Mouse (Mus musculus): Measurements from ENCODE around the gene Tmem131l. TPM values are rescaled to one million over a fixed set of nuclear protein-coding genes. Genes with fewer than 3 reads are reported as not detected.
A peak's percentile ranks its signal among the peaks of the same experiment; 100 is the strongest.

The Tmem131l gene
- total and polyA plus RNA-seq, 3 experiments: 9.6 to 39.6 TPM; not detected in 1

DNA sequence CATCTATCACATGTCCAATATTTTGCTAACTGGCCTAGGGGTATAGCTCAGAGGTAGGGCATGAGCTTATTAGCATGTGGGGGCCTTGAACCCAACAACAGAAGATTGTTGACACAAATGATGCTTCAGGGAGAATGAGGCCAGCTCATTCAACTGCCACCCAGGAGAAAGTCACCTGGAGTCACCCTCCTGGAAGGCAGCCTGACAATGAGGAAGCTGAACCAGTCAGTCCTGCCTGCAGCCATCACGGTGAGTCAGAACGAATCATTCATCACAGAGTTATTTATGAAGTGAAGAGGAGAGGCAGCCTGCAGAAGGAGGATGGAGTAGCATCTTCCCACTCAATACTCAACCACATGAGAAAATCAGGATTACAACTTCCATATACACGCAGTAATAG is 124.9 kb downstream of the Tmem131l start:
- no peaks in the 10 kb centered on the region for H3K27me3 ChIP-seq (ENCODE audit: control insufficient read depth in 1 of 2, insufficient read depth in 2 of 2, low read length in 2 of 2)
- H3K79me2 ChIP-seq (ENCODE audit: control insufficient read depth, insufficient read depth, low read length, poor library complexity): no peaks in the 10 kb centered on the region
- no peaks in the 10 kb centered on the region for H3K4me1 ChIP-seq (ENCODE audit: control insufficient read depth in 1 of 2, insufficient read depth in 2 of 2, low read length in 2 of 2)
- H3K4me3 ChIP-seq (ENCODE audit: control insufficient read depth in 1 of 2, insufficient read depth in 1 of 2, low read depth in 2 of 2, low read length in 2 of 2): no peak overlapping the region
- no peak overlapping the region for H3K9ac ChIP-seq (ENCODE audit: control insufficient read depth, low read depth, low read length, poor library complexity, severe bottlenecking)
- H3K27ac ChIP-seq (ENCODE audit: control insufficient read depth, low read depth, low read length): no peak overlapping the region
- no peaks in the 10 kb centered on the region for H3K9me3 ChIP-seq (replicated peaks; ENCODE audit: insufficient read depth, low read length)
- TF ChIP-seq JUND (IDR thresholded peaks at IDR 0.05; ENCODE audit: low read depth, low read length): no peak
- no peak for TF ChIP-seq MYC (IDR thresholded peaks at IDR 0.05; ENCODE audit: low read depth, low read length)
- no peak for TF ChIP-seq HCFC1 (IDR thresholded peaks at IDR 0.05; ENCODE audit: low read depth, low read length)
- no peak for TF ChIP-seq NELFE (IDR thresholded peaks at IDR 0.05; ENCODE audit: low read depth, low read length)
- no peak for TF ChIP-seq RCOR1 (IDR thresholded peaks at IDR 0.05; ENCODE audit: low read depth, low read length)
- TF ChIP-seq GATA1 (IDR thresholded peaks at IDR 0.05; ENCODE audit: low read depth, low read length): no peak
- TF ChIP-seq POLR2AphosphoS5 (IDR thresholded peaks at IDR 0.05; ENCODE audit: borderline replicate concordance, low read depth, low read length): no peak
- TF ChIP-seq EP300 (IDR thresholded peaks at IDR 0.05; ENCODE audit: low read depth in 1 of 2, low read length in 2 of 2): no peak
- H3K36me3 ChIP-seq (ENCODE audit: control insufficient read depth in 1 of 2, insufficient read depth in 2 of 2, low read length in 2 of 2): peaks cover 0 to 4% of the 10 kb centered on the region in 2 experiments; a peak in 2 of 4 replicates
- DNase-seq (ENCODE audit: low read depth, low spot score): peak; percentile 16

DNA sequence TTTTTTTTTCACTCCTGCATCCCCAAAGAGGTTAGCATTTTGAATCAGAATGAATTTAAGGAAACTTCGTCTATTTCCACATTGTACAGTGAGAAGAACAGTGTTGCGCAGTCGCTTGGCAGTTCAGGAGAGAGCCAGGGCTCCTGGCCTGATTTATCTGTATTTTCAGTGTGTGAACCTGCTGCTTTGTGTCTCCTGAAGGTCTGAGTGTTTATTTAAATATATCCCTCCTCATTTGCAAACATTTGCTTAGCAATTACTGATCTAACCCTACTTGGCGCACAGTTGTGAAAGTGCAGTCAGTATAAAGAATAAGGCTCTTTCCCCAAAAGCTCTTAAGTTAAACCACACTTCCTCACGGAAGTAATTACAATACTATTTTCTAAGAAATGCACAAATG is 129.3 kb downstream of the Tmem131l start:
- TF ChIP-seq EP300 (IDR thresholded peaks at IDR 0.05; ENCODE audit: low read depth in 1 of 2, low read length in 2 of 2): no peak
- no peak for TF ChIP-seq NRF1 (IDR thresholded peaks at IDR 0.05; ENCODE audit: insufficient read depth, low read depth, low read length, poor library complexity, severe bottlenecking)
- no peak for TF ChIP-seq MAZ (IDR thresholded peaks at IDR 0.05; ENCODE audit: low read depth, low read length)
- no peak for TF ChIP-seq MEF2A (IDR thresholded peaks at IDR 0.05; ENCODE audit: extremely low read depth, insufficient replicate concordance, low read depth, low read length, poor library complexity, severe bottlenecking)
- TF ChIP-seq ZNF384 (IDR thresholded peaks at IDR 0.05; ENCODE audit: low read depth, low read length): no peak
- TF ChIP-seq UBTF (IDR thresholded peaks at IDR 0.05; ENCODE audit: borderline replicate concordance, insufficient read depth, low read depth, low read length): no peak
- no peak for TF ChIP-seq MXI1 (IDR thresholded peaks at IDR 0.05; ENCODE audit: low read depth, low read length)
- no peak for TF ChIP-seq E2F4 (IDR thresholded peaks at IDR 0.05; ENCODE audit: borderline replicate concordance, low read depth, low read length)
- H3K9me3 ChIP-seq (replicated peaks; ENCODE audit: insufficient read depth, low read length): no peaks in the 10 kb centered on the region
- no peaks in the 10 kb centered on the region; a peak in 1 of 4 replicates for H3K36me3 ChIP-seq (ENCODE audit: control insufficient read depth in 1 of 2, insufficient read depth in 2 of 2, low read length in 2 of 2)
- H3K27ac ChIP-seq (ENCODE audit: control insufficient read depth, low read depth, low read length): no peak overlapping the region
- no peak overlapping the region for H3K9ac ChIP-seq (ENCODE audit: control insufficient read depth, low read depth, low read length, poor library complexity, severe bottlenecking)
- H3K79me2 ChIP-seq (ENCODE audit: control insufficient read depth, insufficient read depth, low read length, poor library complexity): no peaks in the 10 kb centered on the region
- no peaks in the 10 kb centered on the region for H3K4me1 ChIP-seq (ENCODE audit: control insufficient read depth in 1 of 2, insufficient read depth in 2 of 2, low read length in 2 of 2)
- DNase-seq (ENCODE audit: low read depth, low spot score): no peak
- H3K4me3 ChIP-seq (ENCODE audit: control insufficient read depth in 1 of 2, insufficient read depth in 1 of 2, low read depth in 2 of 2, low read length in 2 of 2): no peak overlapping the region
- H3K27me3 ChIP-seq (ENCODE audit: control insufficient read depth in 1 of 2, insufficient read depth in 2 of 2, low read length in 2 of 2): no peaks in the 10 kb centered on the region

All from MEL (cell line).